Mouse (Mus musculus): ENCODE data around the gene Plpp7.
A peak's percentile ranks its signal among the peaks of the same experiment; 100 is the strongest.

Plpp7 gene

GRCm38 (mm10) chr2:32105117-32105913 is 10.0 kb downstream of the Plpp7 start:
- peak; percentile 53 for DNase-seq

GRCm38 (mm10) chr2:32105930-32106329 is 10.6 kb downstream of the Plpp7 start:
- no peak for DNase-seq

DNA sequence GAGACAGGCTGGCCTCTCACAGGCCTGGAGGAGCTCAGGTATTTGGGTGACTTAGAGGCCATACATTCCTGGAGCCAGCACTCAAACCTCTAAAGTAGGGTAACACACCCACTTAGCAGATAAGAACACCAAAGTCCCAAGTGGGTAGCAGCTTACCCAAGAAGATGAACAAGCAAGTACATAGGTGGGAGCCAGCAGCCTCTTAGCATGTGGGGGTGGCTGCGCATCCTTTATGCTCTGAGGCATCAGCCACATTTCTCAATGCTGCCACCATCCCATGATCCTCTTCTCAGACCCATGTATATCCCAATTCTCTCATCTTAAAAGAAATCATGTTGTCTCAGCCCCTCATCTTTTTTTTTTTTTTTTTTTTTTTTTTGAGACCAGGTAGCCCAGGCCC is 15.9 kb downstream of the Plpp7 start:
- DNase-seq, result peak; percentile 75

GRCm38 (mm10) chr2:32112548-32112947 is 17.2 kb downstream of the Plpp7 start:
- DNase-seq, result peak; percentile 57

DNA sequence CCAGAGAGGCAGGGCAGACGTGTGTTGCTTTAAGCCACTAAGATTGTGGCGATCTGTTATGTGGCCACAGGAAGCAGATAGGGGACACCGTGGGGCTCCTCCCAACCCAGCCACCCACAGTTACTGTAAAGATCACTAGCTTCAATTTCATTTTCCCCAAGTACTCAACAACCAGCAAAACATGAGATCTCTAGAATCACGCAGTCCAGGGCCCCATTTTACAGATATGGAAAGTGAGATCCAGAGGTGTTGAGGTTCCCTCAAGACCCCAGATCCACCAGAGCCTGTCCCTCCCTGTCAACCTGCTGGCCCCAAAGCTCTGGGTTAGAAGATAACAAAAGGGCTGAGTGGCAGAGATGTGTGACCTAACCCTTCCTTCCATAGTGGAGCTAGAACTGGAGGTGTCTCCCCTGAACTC is 20.5 kb downstream of the Plpp7 start:
- no peak for DNase-seq

DNA sequence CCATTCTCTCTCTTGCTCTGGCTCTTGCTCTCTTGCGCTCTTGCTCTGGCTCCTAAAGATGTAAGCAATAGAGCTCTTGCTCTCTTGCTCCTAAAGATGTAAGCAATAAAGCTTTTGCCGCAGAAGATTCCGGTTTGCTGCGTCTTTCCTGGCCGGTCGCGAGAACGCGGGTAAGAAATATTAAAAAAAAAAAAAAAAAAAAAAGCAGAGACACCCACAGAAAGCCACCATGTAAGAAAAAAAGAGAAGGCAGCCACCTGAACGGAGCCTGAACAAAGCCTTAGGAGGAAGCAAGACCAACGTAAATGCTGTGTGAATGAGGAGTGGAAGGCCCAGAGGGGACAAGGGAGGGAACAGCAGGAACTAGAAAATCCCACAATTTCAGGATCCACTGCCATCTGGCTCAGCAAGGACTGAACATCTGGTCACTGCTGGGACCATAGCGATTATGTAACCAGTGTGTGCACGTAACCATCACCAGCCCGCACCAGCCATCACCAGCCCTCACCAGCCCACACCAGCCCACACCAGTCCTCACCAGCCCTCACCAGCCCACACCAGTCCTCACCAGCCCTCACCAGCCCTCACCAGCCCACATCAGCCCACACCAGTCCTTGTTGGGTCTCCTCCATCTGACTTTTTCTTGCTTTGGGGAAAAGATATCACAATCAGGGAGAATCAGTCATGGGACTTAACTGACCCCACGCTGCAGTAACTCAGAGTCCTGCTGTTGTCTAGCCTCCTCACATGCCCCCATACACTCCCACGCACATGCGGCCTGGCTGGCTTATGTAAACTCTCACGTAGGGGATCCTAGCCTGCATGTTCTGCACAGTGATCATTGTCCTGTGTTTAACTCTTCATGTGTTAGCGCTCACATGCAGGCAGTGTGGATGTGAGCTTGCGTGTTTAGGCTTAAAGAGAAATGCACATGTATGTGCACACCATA is 24.7 kb downstream of the Plpp7 start:
- peak; percentile 23 for DNase-seq

DNA sequence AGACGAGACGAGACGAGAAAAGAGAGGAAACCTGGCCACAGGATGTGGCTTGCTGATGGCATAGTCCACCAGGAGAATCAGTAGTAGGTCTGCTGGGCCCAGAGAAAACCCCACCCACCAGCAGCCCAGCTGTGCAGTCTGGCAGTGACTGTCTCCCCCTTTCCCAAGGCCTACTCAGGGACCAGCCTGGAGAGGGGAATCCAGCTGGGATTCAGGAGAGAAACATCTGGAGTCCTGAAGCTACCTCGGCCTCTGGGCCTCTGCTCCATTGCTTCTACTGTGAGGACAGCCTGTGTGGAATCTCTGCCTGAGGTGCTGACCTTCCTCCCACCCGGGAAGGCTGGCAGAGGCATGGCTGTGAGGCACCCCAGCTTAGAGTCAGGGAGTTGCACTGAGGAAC is 25.8 kb downstream of the Plpp7 start:
- no peak for DNase-seq

GRCm38 (mm10) chr2:32121785-32122184 is 26.5 kb downstream of the Plpp7 start:
- no peak for DNase-seq

GRCm38 (mm10) chr2:32127653-32128535 is 32.6 kb downstream of the Plpp7 start:
- DNase-seq, result no peak

GRCm38 (mm10) chr2:32128536-32128841 is 33.2 kb downstream of the Plpp7 start:
- no peak for DNase-seq

DNA sequence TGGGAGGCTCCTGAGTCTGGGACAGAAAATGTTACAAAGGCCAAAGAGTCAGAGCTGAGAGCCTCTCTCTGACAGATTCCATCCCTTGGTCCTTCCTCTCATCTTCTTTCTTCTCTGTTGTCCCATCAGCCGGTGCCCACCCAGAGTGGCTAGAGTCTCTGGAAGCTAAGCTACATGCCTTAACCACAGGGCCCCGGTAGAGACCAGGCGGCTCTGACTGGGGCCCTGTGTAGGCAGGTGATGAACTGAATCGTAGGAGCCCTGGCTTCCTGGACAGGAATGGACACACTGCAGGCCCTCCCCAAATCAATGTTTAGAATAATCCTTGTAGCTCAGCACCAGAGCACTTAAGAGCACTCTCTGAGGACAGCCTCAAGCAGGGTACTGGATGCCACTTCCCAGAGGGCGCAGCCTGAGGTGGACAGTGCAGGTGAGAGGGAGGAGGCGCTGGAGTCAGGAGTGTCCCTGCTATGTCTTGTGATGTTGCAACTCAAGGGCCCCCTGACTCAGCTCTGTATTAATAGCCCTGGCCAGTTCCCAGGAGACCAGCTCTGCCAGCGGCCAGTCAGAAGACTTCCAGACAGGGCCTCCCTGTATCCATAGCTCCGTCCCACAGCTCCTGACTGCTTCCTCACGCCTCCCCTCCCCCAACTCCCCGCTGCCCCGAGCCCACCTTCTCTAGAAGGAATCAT is 34.2 kb downstream of the Plpp7 start:
- no peak for DNase-seq

- DNase-seq, result peak; percentile 72
Observed at GRCm38 (mm10) chr2:32130435-32130834, 35.1 kb downstream of the Plpp7 start.

GRCm38 (mm10) chr2:32131205-32131834 is 36.0 kb downstream of the Plpp7 start:
- DNase-seq, result no peak

DNA sequence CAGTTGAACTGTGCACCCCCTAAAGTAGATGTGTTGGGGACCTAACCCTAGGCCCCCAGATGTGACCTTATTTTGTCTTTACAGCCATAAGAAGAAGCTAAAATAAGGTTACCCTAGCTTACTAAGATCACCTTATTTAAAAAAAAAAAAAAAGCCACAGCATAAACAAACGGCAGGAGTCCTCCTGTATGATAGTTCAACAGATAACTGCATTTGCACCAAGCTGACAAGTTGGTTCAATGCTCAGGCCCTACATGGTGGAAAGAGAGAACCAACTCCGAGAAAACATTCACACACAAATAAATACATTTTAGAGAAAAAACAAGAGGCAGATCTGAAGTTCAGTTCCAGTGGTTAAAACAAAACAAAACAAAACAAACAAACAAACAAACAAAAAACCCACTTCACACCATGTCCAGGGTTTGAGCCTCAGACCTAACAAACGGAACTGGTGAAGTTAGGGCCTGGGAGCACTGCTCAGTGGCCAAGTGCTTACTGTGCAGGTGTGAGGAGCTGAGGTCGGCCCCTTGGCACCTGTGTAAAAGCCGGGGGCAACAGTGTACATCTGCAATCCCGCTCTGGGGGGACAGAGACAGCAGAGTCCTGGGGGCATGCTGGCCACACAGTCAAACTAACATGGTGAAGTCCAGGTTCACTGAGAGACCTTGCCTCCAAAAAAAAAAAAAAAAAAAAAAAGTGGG is 36.7 kb downstream of the Plpp7 start:
- no peak for DNase-seq

- DNase-seq, result peak; percentile 23
Observed at GRCm38 (mm10) chr2:32132567-32132992, 37.3 kb downstream of the Plpp7 start.

DNA sequence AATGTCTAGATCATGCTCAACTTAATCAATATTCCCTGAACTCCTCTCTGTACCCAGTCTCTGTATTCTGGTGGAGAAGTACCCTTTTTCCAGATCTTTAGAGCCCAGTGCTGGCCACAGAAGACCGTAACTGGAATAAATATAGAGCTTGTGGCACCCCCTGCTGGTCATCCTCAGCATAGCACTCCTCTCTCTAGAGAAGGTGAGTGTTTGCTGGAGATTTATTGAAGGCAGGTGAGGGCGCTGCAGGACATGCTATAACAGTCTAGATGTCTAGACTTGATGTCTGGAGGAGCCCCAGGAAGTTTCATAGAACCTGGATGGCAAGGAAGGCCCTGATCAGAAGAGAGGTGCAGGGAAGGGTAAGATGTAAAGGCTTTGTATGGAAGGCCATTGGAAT is 38.7 kb downstream of the Plpp7 start:
- peak; percentile 88 for DNase-seq

GRCm38 (mm10) chr2:32137667-32138266 is 42.4 kb downstream of the Plpp7 start:
- DNase-seq, result peak; percentile 97

GRCm38 (mm10) chr2:32139377-32139776 is 44.0 kb downstream of the Plpp7 start:
- no peak for DNase-seq

DNA sequence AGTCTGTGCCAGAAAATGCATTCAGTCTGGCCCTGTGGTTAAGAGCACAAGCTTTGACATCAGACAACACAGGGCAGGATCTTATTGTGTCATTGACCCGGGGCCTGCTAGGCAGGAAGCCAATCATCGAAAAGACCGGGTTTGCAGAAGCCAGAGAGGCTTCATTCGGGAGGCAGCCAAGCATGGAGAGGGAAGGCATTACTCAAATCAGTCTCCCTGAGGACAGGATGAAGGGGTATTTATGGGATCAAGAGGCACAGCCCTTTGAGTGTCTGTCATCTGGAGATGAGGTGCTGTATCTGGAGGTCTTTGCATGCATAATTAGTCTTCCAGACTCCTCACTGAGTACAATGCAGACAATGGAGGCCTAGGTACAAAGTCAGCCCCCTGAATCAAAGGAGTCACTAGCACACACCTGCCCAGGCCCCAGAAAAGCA is 45.2 kb downstream of the Plpp7 start:
- no peak for DNase-seq

DNA sequence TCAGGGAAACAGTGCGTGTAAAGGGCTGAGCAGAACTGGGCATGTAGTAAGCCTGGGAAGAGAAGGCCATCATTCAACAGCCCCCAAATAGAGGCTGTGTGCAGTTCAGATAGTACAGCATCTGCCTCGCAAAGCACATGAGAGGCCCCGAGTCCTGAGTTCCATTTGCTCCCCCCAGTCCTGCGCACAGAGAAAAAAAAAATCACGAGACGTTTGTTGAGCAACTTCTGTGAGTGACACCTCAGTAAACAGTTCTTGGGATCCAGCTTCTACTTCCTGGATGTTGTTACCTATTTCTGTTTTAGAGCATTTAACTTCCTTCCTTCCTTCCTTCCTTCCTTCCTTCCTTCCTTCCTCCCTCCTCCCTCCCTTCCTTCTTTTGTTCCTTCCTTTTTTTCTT is 46.3 kb downstream of the Plpp7 start:
- DNase-seq, result no peak

DNA sequence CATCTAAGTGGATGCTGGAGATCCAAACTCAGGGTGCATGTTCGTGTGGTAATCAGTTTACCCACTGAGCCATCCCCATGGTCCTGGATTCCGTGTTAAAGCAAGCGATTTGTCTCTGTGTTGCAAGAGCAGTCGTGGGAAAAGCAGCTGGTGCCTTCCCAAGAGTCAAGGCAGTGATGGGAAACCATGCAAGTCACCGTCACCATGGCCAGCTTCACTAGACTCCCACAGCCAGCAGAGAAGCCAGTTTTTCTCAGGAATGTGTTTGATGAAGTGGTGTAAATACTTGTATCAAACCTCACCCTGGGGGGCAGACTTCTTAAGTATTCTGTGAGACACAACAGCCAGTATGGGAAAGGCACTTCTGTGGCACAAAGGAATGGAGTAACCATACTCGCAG is 47.0 kb downstream of the Plpp7 start:
- DNase-seq, result no peak
